Mouse (Mus musculus) thymus, postnatal 36 days (tissue): ENCODE data around the gene Kpna3.

Source experiments
- DNase-seq, 2 experiments: peaks; one replicate each; pipeline ENCODE4 v3.0.0; 2022; ENCODE audit warnings: mixed read lengths in 2 of 2

Kpna3 gene

DNA sequence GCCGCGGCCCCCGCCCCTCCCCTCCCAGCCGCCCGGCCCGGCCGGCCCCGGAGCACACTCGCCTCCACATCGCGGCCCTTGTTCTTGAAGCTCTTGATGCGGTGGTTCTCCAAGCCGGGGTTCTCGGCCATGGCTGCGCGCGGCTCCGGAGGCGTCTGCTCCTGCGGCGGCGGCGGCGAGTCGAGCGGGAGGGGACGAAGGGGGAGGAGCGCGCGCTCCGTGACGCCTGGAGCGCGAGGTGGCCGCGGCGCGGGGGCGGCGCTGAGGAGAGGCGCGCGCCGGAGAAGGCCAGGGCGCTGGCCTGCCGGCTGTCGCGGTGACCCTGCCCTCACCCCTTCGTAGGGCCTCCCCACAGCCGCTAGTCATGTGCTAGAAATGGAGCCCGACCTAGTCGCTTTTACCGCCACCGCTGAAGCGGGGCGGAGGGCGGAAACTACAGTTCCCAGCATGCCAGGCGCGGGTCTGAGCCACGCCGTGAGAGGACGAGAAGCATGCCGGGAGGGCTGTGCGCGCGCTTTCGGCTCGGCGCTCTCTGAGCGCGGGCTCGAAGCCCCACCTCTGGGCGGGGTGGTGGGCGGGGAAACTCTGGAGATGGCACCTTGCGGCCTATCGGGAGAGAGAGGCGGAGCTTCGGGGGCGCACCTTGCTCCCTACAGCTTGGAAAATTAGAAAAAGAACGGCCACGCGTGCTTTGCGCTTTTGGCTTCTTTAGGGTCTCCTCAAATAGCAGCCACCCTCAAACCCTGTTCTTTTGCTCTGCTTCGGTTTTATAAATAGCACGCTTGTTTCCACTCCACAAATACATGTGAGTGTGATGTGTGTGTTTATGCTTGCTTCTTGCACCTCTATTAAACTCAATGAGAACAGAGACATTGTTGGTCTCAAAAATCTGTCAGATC lies at the start of gene Kpna3:
TSS of gene Kpna3 (minus strand) at position 214 of the 899 bp plus-strand sequence.
- peak; percentile 96 to 97 for DNase-seq

GRCm38 (mm10) chr14:61460365-61460764 lies 20.7 kb upstream of the Kpna3 start:
- no peak for DNase-seq

- no peak for DNase-seq
Measured at GRCm38 (mm10) chr14:61457468-61457867, 17.8 kb upstream of the Kpna3 start.

GRCm38 (mm10) chr14:61455571-61455970 lies 15.9 kb upstream of the Kpna3 start:
- no peak for DNase-seq

DNA sequence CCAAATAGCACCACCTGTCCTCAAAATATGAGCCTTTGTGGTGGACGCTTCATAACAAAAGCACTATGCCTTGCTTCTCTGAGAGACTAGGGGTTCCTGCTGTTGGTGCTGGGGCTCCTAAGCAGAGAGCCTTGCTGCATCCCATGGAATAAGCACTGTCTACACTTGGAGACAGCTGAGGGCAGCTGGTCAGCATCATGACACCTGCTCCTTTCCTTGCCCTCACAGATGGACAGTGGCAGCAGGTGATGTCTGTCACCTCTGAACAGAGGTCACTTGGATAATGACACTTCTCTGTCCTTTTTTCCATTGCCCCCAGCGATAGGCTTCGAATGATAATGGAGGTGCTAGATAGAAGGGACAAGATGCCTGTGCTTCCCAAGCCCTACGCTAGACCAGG lies 13.4 kb upstream of the Kpna3 start:
- DNase-seq, result no peak

DNA sequence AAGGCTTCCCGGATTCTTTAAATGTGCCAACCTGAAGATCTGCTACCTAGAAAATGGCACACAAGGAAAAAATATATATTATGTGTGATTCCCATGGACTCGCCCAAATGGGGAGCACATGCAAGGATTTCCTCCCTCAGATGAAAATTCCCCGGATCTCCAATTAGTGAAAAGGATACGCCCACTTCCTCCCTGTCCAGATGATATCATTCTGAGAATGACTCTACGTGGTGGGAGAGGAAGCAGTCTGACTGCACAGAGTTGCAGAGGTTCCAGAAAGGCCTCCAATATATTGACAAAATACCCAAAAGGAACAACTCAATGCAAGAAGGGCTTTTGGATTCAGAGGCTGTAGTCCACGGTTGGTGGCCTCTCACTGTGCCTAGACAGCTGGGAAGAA lies 12.8 kb upstream of the Kpna3 start:
- no peak for DNase-seq

GRCm38 (mm10) chr14:61447775-61448174 lies 8.1 kb upstream of the Kpna3 start:
- DNase-seq, result no peak

- peak; percentile 56 to 74 for DNase-seq
Measured at GRCm38 (mm10) chr14:61439141-61439660, 473 bp downstream of the Kpna3 start.

DNA sequence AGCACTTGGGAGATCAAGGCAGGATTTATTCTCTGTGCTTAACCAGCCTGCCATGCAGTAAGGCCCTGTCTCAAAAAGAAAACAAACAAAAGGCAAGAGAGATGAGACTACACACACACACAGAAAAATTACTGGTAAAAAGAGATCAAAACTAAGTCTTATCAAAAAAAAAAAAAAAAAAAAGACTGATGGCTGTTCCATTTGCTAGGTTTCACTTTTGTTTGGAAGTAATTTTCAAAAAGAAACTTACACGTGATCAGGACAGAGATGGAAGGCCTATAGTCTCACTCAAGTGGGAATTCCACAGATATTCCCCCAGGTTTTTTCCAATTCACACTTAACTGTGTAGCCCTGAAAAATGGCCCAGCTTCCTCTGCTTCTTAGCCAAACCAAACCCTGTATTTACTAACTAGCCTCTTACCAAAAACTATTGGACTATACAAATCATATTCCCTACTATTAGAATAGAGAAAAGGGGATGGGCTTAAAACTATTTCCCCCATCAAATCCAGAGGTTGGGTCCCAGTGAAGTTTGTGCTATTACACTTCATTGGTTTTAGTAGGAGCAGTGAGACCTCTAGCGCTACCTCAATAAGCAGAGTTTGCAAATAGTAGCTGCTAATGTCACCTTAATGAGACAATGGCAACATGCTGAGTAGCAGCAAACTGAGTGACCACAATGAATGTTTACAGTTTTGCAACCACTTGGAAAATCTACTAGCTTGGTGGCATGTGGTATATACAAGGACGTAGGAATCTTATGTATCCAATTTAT lies 1.3 kb downstream of the Kpna3 start:
- DNase-seq, result no peak

DNA sequence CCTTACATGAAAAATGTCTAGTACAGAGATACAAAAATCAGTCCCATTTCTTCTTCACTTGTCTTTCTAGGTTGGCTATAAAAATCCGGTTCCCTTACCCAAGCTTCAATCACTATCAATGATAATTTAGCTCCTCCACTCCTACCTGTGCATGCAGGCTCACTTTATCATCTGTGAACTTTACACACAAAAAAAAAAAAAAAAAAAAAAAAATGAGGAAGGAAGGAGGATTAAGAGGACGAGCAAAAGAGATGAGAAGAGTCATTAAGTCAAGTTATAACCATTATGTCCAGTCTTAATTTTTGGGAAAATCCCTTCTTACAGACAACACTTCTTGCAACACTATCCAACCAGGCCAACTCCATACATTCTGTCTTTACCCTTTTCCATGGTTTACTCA lies 2.8 kb downstream of the Kpna3 start:
- no peak for DNase-seq

DNA sequence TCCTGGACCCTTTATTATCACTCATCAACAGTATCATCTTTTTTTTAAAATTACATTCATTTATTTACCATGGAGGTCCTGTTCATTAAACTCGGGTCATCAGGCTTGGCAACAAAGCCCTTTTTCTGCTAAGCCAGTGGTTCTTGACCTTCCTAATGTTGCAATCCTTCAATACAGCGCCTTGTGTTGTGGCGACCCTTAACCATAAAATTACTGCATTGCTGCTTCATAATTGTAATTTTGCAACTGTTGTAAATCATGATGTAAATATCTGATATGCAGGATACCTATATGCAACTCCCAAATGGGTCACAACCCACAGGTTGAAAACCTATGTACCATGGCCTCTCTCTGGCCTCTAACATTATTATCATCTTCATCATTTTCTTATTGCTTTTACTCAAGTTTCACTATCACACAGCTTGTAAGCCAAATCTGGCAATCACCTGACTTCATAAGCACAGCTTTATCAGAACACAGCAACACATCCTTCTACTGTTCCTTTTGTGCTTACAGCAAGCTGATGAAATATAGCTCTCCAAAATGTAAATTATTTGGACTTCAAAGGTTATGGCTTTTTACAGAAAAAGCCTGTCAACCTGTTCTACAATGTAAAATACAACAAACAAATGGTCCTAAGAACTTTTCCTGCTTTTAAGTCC lies 11.4 kb downstream of the Kpna3 start:
- no peak for DNase-seq

DNA sequence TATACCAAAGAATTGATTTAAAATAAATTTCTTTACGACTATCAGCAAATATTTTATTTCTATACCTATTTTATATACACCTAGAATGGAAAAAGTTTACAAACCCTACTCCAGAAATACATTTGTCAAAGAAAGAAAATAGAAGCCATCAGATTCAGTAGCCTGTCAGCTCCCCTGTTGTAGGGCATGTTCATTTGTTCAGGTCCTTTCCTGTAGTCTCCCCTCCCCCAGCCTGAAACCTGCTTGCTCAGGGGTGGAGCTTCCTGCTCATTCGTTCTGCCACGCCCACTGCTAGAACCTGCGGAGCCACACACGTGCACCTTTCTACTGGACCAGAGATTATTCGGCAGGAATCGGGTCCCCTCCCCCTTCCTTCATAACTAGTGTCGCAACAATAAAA lies 12.6 kb downstream of the Kpna3 start:
- DNase-seq, result peak in 1 of 2 experiments; percentile 17

DNA sequence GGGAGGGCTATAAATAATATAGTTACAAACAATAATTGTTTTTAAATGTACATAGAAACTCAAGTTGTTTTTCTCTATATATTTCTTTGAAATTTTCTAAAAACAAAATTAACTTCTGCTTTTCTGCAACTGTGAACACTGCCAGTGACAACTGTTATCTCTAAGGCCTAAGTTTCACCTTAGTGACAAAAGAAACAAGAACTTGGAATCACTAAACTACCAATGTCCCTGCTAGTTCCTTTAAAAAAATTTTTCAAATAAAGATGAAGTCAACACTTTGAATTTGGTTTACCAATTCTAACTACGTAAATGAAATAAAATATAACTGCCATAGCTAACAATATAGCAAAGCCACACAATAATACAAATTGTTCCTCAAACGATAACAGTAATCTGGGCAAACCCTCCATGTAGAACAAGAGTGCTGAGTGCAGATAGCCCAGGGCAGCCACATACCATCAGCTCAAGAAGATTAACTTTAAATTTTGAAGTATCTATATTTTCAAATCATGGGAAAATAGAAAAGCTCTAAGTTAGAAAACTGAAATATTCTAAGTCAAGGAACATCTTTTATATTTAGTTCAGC lies 14.5 kb downstream of the Kpna3 start:
- no peak for DNase-seq

DNA sequence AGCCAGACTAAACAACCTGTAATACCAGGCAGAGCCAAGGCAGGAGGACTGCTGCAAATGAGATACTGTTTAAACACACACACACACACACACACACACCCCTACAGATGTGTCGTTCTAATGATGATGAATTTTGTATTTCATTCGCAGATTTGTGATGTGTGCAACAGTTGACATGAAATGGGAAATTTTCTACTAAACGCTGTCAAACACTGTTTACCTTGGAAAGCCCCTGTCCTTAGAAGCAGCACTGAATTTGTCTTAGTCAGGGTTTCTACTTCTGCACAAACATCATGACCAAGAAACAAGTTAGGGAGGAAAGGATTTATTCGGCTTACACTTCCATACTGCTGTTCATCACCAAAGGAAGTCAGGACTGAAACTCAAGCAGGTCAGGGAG lies 24.0 kb downstream of the Kpna3 start:
- no peak for DNase-seq

DNA sequence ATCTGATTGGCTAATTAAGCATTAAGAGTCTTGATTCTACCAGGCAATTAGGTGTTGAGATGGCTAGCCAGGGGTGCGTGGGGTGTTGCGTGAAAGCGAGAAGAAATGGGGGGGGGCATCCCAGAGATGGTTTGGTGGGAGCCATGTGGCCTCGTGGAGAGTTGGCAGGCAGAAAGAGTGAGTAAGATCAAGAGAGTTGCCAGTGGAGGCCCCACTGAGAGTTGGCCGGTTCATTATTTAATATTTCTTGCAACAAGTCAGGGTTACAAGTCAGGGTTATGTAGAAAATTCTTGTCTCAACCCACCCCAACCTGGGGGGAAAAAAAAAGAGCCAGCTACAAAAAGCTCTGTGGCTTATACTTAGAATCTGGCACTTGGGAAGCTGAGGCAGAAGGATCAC lies 24.4 kb downstream of the Kpna3 start:
- no peak for DNase-seq

DNA sequence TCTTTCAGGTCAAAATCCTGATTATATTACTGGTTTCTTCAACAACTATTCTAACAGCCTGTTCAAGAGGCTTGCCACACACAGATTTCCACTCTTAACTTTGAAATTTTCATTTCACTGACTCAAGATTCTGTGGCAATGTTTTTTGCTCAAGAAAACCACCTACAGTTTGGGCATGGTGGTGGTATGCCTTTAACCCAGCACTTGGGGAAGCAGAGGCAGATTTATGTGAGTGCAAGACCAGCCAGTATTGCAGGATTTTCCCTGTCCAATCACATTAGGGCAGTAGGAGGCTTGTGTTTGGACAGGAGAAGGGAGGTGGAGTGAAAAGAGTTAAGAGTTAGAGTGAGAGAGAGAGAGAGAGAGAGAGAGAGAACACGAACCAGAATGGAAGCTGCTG lies 24.9 kb downstream of the Kpna3 start:
- DNase-seq, result no peak

DNA sequence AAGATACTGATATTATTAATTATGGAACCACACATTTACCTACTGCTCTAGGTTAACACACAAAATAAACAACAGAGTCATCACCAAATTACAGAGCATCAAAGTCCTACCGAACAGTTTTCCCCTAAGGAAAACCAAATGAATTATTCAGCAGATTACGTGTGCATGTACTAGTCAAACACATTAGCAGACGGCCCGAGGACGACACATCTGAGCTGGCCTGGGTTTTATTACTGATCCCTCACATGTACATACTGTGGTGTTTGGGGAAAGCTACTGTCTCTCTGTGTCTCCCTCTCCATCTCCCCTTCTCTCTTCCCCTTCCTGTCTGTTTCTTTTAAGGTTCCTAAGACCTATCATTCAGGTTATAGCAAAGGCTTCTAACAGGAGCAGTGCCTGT lies 25.5 kb downstream of the Kpna3 start:
- no peak for DNase-seq

DNA sequence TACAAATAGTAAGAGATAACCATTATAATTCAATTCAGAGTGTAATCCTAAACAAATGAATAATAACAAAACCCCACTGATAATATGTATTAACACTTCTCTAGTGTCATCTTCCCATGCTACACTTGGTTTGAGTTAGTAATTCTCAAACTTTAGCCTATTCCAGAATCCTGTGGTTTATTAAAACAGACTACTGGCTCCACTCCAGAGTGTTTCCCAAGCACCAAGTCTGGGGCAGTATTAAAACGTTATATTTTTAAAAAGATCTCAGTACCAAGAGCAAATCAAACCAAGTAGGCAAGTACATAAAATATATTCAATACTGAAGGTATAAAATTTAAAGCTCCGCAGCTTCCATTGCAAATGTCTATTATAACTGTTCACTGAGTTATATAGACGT lies 26.0 kb downstream of the Kpna3 start:
- DNase-seq, result no peak

DNA sequence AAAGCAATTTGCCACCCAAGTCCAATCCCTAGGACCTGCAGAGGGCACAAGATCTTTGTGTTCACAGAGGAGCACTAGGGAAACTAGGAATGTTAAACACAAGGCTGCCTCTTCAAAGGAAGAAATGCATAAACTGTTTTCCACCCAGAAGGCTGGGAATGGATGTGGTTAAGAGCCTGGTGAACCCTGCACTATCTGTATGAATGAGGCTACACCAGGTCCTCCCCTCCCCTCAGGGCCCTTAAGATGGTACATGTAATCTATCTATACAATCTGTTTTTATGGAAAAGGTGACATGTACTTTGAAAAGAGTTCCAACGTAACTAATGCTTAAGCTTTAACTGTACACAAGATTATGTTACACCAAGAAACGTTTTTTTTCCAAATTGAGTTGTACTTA lies 29.7 kb downstream of the Kpna3 start:
- no peak for DNase-seq

- no peak for DNase-seq
Measured at GRCm38 (mm10) chr14:61407055-61407454, 32.6 kb downstream of the Kpna3 start.

DNA sequence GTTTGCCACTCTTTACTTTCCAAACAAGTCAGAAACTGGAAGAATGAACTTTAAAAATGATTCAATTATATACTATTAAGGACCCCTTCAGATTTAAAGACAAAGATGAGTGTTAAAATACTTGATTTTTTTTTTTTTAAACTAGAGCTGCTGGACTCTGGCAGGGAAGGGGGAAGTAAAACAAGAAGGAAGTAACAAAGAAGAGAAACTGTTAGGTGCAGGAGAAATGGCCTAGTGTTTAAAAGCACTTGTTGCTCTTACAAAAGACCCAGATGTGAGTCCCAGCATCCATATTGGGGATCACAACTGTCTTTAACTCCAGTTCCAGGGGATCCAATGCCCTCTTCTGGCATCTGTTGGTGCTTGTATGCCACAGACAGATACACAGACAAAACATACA lies 33.9 kb downstream of the Kpna3 start:
- DNase-seq, result no peak

- DNase-seq, result no peak
Measured at GRCm38 (mm10) chr14:61404941-61405340, 34.7 kb downstream of the Kpna3 start.

GRCm38 (mm10) chr14:61394745-61395144 lies 44.9 kb downstream of the Kpna3 start:
- DNase-seq, result no peak
